Mouse (Mus musculus) testis, adult 2 months (tissue): ENCODE measurements around the gene Larp1. TPM values are rescaled to one million over a fixed set of nuclear protein-coding genes. Genes with fewer than 3 reads are reported as not detected.

Source experiments
- H3K27ac ChIP-seq: fragments of 200-500 bp; 2 replicates; pipeline ENCODE4 v1.5.1; 2012; ENCODE audit warnings: low read depth, low read length; ENCODE audit not compliant: control insufficient read depth, insufficient read depth
- H3K27me3 ChIP-seq: fragments of 200-500 bp; 2 replicates; pipeline ENCODE4 v1.6.1; 2012; ENCODE audit warnings: mild to moderate bottlenecking, low read length, moderate library complexity; ENCODE audit not compliant: control insufficient read depth, insufficient read depth
- H3K36me3 ChIP-seq: fragments of 200-500 bp; 2 replicates; pipeline ENCODE4 v1.6.1; 2012; ENCODE audit warnings: mild to moderate bottlenecking, low read length; ENCODE audit not compliant: control insufficient read depth, insufficient read depth
- H3K4me1 ChIP-seq: fragments of 200-500 bp; 2 replicates; pipeline ENCODE4 v1.6.1; 2012; ENCODE audit warnings: low read length; ENCODE audit not compliant: control insufficient read depth, insufficient read depth
- H3K4me3 ChIP-seq: fragments of 200-500 bp; 2 replicates; pipeline ENCODE4 v1.5.1; 2012; ENCODE audit warnings: low read depth, mild to moderate bottlenecking, low read length, moderate library complexity, mixed read lengths; ENCODE audit not compliant: control insufficient read depth
- CTCF ChIP-seq: fragments of 200-500 bp; IDR thresholded peaks from 2 replicates; pipeline ENCODE4 v1.5.1; 2012; ENCODE audit warnings: low read depth, mild to moderate bottlenecking, inconsistent platforms, low read length, moderate library complexity; ENCODE audit not compliant: control insufficient read depth, insufficient read depth, insufficient replicate concordance
- POLR2A ChIP-seq: fragments of 200-500 bp; IDR thresholded peaks from 2 replicates; pipeline ENCODE4 v1.6.1; 2012; ENCODE audit warnings: low read depth, mild to moderate bottlenecking, inconsistent platforms, low read length, moderate library complexity; ENCODE audit not compliant: control insufficient read depth
- polyA plus RNA-seq: library from polyadenylated mRNA; depleted of rRNA; stranded (reverse); fragments of >200 nt; gene quantifications from 2 replicates; pipeline ENCODE4 v1.2.3, GENCODE M21; 2012

Gene Larp1
- polyA plus RNA-seq, 1 experiment: 129 TPM

DNA sequence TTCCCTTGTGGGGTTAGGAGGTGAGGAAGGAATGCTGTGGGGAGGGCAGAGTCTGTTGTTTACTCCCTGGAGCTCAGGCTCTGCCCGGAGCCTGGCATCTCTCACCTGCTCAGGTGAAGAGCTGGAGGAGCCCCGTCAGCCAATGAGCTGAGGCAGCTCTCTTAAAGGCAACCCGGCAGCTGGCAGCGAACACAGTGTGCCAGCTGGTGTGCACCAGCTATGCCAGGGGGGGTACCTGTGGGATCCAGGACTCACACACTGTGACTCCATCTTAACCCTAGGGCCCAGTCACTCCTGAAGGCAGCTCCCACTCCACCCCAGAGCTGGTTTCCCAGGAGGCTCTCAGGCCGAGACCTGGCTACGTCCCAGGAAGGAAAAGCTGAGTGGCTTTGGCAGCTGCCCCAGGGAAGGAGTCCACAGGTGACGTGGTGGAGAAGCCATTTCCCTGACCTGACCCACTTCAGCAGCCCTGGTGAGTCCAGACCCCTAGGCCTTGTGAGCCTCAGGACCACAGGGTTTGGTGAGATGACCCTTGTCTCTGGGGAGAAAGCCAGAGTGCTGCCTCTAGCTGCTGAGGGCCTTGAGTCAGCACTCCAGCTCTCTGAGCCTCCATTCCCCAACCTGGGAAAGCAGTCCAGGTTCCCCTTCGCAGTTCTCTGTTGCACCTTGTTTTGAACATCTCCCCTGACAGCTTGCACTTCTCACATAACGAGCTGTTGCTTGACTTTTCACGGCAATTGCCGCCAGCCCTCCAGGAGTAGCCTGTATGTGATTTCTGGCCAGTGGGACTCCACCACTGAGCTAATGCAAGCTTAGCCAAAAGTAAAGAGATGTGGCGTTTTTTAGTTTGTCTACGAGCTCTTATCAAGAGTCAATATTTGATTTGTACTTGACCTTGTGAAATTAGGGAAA lies 35.6 kb upstream of the Larp1 start:
- H3K4me3 ChIP-seq: no peak overlapping the region
- no peaks in the 10 kb centered on the region for H3K4me1 ChIP-seq
- H3K27me3 ChIP-seq: no peaks in the 10 kb centered on the region
- no peaks in the 10 kb centered on the region for H3K36me3 ChIP-seq
- TF ChIP-seq CTCF: no peak
- TF ChIP-seq POLR2A: no peak
- peak overlapping the region; percentile 68 for H3K27ac ChIP-seq

DNA sequence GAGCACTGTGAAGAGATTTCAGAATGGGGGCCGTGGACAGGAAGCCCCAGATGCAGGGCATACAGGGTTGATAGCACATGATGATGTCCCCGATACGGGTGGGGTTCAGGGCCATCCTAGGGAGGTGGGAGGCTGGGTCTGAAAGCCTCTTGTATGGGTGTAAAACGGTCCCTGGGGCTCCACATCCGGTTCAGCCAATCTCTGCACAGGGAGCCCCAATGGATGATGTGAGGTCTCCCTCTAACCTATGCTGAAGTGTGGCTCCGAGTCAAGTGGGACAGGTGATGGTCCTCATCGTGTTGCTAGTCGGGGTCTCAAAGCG lies 35.0 kb upstream of the Larp1 start:
- TF ChIP-seq CTCF (no peak), POLR2A (no peak)
- H3K27ac ChIP-seq: no peak overlapping the region
- H3K4me1 ChIP-seq: no peaks in the 10 kb centered on the region
- no peak overlapping the region for H3K4me3 ChIP-seq
- no peaks in the 10 kb centered on the region for H3K27me3 ChIP-seq
- H3K36me3 ChIP-seq: no peaks in the 10 kb centered on the region

GRCm38 (mm10) chr11:57975876-57976275 lies 33.0 kb upstream of the Larp1 start:
- no peak overlapping the region for H3K27ac ChIP-seq
- H3K4me1 ChIP-seq: no peaks in the 10 kb centered on the region
- no peaks in the 10 kb centered on the region for H3K36me3 ChIP-seq
- H3K27me3 ChIP-seq: no peaks in the 10 kb centered on the region
- TF ChIP-seq POLR2A (no peak), CTCF (no peak)
- H3K4me3 ChIP-seq: no peak overlapping the region

GRCm38 (mm10) chr11:57977681-57978080 lies 31.2 kb upstream of the Larp1 start:
- Histone ChIP-seq H3K36me3 (no peaks in the 10 kb centered on the region), H3K27ac (no peak overlapping the region), H3K4me1 (no peaks in the 10 kb centered on the region), H3K4me3 (no peak overlapping the region), H3K27me3 (no peaks in the 10 kb centered on the region)
- TF ChIP-seq POLR2A (no peak), CTCF (no peak)

GRCm38 (mm10) chr11:57979621-57980020 lies 29.2 kb upstream of the Larp1 start:
- peaks cover 2% of the 10 kb centered on the region; the same call in 1 of the 2 replicates for H3K4me1 ChIP-seq
- TF ChIP-seq CTCF: no peak
- TF ChIP-seq POLR2A: no peak

GRCm38 (mm10) chr11:57981083-57981809 lies 27.6 kb upstream of the Larp1 start:
- no peak overlapping the region for H3K4me3 ChIP-seq
- H3K27me3 ChIP-seq: no peaks in the 10 kb centered on the region
- H3K27ac ChIP-seq: no peak overlapping the region
- TF ChIP-seq POLR2A (no peak), CTCF (no peak)
- H3K36me3 ChIP-seq: no peaks in the 10 kb centered on the region
- peaks cover 2% of the 10 kb centered on the region; the same call in 1 of the 2 replicates for H3K4me1 ChIP-seq

More at GRCm38 (mm10) chr11:57979621-57980020, 29.2 kb upstream of the Larp1 start:
- H3K27me3 ChIP-seq: no peaks in the 10 kb centered on the region
- H3K36me3 ChIP-seq: no peaks in the 10 kb centered on the region
- H3K27ac ChIP-seq: no peak overlapping the region
- no peak overlapping the region for H3K4me3 ChIP-seq

DNA sequence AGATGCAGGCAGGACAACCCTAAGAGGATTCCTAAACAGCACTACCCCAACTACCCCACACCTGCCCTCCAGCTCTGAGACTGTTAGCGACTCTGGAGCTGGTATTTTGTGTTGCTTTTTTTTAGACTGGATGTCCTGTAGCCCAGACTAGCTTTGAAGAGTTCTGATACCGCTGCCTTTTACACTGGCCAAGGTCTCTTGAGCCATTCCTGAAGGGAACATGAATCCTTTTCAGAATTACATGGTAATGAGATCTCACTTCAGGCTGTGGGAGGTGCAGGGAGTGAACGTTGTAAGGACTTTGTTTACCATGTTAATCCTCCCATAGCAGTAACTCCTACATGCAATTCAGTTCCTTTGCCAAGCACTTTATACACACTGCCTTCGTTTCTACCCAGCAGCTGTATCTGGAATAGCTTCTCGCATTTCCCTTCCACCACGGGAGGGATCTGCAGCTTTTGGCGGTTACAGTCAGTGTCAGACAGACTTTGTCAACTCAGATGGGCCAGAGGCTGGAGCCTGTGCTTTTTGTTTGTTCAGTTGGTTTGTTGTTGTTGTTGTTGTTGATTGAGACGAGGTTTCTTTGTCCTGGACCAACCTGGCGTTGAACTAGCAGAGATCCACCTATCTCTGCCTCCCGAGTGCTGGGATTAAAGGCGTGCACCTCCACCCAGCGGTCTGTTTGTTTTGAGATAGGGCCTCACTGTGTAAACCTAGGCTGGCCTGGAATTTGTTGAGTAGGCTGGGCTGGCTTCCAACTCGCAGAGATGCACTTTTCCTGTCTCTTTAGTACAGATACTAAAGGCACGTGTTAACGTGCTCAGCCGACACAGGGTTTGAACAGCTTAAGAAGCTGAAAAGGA lies 25.2 kb upstream of the Larp1 start:
- no peaks in the 10 kb centered on the region for H3K27me3 ChIP-seq
- H3K36me3 ChIP-seq: no peaks in the 10 kb centered on the region
- peak overlapping the region; percentile 18; the same call in 1 of the 2 replicates for H3K27ac ChIP-seq
- H3K4me3 ChIP-seq: no peak overlapping the region
- peaks cover 2% of the 10 kb centered on the region; the same call in 1 of the 2 replicates for H3K4me1 ChIP-seq
- TF ChIP-seq CTCF (no peak), POLR2A (no peak)
